Mouse (Mus musculus): ENCODE data around the gene Fgb.

The Fgb gene

DNA sequence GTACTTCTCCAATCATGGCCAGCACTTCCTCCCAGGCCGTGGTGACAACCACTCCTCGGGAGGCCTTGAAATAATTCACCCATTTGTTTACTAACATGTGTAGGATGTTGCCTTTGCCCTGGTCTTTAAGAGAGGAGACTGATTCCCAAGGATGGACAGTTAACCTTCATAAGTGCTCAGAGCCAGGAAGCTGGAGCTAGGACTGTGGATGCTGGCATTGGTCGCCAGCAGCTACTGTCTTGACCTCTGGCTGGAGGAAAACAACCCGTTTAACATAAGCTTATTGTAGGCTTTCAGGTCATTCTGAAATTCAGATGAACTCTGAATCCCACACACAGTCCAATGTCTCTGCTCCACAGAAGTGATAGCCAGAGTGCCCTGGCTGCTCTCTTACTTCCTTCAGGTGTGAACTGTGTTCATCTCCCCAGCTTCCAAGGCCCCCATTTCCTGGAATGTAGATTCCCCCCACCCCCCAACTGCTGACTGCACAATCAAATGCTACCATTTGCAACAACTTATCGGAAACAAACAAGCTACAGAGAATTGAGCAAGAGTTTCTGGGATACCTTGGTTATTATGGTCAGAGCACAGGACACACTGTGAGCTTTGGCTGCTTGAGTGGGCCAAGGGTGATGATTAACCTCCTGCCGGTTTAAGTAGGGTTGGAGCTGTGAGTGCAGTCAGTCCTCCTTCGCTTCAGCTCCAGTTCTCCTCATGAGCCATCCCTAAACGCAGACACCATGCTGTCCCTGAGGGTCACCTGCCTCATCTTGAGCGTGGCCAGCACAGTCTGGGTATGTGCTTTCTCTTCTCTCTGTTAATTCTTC is 24.0 kb downstream of the Fgb start, which contains the start of gene Fga:
Gene Fga (plus strand): TSS at position 602 of the 827 bp plus-strand sequence.
- peak; percentile 77 for DNase-seq

DNA sequence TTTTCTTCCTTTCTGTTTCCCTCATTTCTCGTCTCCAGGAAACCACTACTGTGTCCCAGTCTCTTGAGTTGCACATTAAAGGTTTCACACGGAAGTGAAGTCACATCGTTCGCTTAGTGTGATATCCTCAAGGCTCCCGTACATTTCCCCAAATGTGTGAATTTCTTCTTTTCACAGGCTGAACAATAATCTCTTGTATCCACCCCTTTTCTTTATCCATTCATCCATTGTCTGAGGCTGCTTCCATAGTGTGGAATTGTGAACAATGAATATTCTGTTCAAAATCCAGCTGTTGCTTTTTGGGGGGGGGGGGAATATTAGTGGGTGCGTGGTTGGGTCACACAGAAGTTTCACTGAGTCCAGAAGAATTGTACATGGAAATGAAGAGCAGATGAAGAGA is 24.6 kb downstream of the Fgb start:
- no peak for DNase-seq

GRCm38 (mm10) chr3:83021176-83021575 is 28.5 kb downstream of the Fgb start:
- no peak for DNase-seq

- DNase-seq = peak; percentile 52
Observed at GRCm38 (mm10) chr3:83020387-83020786, 29.3 kb downstream of the Fgb start.

DNA sequence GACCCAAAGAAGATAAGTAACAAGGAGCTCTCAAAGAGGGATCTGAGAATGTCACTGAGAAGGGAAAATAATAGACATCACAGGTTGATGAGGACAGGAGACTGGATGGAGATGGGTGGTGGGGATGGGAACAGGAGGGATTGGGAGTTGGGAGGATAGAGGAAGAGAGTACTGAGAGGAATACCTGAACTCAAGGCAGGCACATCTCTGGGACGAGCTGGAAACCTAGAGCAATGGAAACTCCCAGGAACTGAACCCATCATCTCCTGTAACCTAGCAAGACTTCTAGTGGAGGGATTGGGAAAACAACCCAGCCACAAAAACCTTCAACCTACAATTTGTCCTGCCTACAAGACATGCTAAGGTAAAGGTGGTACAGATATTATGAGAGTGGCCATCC is 33.4 kb downstream of the Fgb start:
- no peak for DNase-seq

GRCm38 (mm10) chr3:83013951-83014350 is 35.7 kb downstream of the Fgb start:
- no peak for DNase-seq

GRCm38 (mm10) chr3:83012636-83013035 is 37.0 kb downstream of the Fgb start:
- no peak for DNase-seq

- DNase-seq = no peak
Observed at GRCm38 (mm10) chr3:83011565-83011964, 38.1 kb downstream of the Fgb start.

DNA sequence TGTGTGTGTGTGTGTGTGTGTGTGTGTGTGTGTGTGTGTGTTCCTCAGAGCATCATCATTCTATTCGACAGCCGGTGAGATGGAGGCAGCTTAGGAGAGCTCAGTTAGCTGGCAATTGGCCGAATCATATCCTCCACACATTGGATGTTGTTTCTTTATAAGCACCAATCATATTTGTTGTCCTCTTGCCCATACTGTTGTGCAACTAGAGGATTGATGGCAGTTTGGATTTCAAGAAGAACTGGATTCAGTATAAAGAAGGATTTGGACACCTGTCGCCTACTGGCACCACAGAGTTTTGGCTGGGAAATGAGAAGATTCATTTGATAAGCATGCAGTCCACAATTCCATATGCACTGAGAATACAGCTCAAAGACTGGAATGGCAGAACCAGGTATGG is 38.5 kb downstream of the Fgb start:
- no peak for DNase-seq

DNA sequence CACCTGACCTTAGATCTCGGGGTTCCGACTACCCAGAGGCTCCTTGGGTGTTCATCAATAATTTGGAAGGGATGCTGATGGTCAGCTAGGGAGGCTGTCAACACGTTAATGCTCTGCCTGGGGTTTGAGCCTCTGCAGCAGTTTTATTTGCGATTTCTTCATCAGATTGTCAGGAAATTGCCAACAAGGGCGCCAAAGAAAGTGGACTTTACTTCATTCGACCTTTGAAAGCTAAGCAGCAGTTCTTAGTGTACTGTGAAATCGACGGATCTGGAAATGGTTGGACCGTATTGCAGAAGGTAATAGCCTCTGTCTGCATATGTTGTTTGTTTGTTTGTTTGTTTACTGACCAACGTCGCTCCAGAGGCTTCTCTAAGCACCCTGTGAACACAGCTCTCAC is 39.4 kb downstream of the Fgb start:
- DNase-seq = peak; percentile 78

DNA sequence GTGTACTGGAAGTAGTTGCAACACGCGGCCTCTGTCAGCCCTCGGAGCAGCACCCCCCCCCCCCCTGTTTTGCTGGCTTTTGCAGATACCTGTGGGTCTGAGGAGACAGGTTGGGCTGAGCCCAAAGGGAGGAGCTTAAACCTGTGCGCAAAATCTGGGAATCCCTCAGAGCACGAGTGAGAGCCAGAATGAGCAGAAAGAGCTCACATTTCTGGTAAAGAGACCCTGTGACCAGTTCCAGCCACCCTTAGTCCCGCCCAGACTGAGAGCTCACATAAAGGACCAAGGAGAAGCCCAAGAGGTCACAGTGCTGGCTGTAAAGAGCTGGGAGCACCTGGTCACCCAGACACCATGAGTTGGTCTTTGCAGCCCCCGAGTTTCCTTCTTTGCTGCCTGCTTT is 42.1 kb downstream of the Fgb start, which contains the start of gene Fgg:
Gene Fgg (plus strand): TSS at position 168 of the 400 bp plus-strand sequence.
- DNase-seq = no peak

- peak; percentile 33 for DNase-seq
Observed at GRCm38 (mm10) chr3:83004801-83005200, 44.9 kb downstream of the Fgb start.

DNA sequence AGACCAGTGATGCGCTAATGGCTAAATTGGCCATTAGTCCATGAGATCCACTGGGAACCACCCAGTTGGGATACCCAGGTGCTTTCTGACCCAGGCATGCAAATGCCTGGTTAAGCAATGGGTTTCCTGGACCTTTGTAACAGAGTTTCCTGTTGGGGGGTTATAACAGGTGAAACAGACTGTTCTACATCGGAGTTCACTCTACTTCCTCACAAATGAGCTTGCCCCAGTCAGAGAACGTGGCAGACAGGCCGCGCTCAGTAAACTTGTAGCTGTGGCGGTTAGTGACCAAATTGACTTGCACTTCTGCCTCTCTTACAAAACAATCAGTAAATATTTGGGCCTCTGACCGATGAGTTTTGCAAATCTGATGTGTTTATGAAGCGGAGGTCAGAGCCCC is 46.6 kb downstream of the Fgb start:
- no peak for DNase-seq

DNA sequence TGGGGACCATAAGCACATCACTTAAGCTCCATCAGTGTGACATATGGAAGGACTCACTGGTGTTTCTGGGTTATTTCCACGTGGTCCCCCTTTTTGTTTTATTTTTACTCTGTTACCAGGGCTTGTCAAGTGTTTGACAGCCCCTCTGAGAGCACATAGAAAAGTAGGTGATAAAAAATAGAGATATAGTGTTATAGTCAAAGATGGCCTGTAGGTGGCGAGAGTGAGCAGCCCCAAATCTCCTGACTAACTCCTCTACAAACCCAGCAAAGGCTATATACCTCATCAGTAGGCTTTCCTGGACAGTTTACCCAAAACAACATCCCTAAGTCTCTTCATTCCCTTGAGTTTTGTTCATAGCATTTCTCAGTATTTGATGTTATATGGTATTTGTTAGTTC is 47.5 kb downstream of the Fgb start:
- peak; percentile 52 for DNase-seq

DNA sequence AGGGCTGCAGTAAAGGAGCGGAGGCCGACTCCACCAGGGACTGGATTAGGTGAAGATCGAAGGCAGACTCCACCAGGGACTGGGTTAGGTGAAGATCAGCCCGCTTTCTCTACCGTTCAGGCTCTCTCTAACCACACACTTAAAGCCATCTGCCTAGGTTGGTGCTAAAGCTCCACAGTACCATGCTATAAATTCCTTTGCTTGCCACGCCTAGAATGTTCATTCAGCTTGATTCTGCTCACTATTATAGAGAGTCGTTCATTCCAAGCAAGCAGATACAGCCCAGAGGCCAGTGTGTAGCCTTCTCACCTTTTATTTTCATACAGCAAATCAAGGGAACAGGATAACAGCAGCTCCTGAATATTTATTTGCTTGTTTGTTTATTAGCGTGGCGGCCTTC is 49.7 kb downstream of the Fgb start:
- no peak for DNase-seq

DNA sequence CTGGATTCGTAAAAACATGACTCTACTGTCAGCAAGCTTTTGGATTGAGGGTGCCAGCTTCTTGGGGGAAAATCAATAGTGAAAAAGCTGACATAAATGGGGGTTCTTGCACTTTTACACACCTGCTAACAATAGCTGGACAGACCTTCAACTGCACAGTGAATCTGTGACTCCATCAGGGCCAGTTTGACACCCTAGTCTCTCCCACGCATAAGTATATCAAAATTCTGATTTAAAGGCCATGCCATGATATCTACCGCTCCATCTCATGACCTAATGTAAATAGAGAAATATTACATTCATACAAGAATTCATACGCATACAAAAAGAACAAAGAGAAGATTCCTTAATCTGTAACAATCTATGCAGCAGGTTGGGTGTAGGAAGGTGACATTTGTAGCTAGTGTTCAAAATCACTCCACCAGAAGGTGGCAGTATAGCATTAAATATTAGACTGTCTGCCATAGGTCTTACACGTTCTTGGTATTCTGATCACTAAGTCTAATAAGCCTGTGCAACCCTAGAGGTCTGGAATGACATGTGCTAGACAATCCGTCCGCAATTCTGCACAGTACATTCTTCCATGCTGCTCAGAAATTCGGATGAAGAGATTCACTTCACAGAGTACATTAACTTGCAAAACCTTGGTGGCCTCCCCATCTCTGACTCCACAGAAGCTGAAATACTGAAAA is 50.7 kb downstream of the Fgb start:
- peak; percentile 83 for DNase-seq

DNA sequence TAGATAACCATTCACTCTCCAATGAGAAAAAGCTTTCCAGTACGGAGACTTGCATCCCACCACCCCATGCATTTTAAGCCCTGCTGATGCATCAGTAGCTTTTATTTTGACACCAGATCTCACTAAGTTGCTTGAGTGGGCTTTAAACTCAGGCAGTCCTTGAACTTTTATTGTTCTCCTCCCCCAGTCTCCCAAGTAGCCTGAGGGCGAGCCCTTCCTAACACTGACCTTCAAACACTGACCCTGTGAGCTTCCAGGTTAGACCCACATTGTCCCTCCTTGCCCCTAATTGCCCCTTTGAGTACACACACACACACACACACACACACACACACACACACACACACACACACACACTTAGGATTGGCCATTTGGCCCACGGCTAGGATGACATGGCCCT is 53.0 kb downstream of the Fgb start:
- no peak for DNase-seq

DNA sequence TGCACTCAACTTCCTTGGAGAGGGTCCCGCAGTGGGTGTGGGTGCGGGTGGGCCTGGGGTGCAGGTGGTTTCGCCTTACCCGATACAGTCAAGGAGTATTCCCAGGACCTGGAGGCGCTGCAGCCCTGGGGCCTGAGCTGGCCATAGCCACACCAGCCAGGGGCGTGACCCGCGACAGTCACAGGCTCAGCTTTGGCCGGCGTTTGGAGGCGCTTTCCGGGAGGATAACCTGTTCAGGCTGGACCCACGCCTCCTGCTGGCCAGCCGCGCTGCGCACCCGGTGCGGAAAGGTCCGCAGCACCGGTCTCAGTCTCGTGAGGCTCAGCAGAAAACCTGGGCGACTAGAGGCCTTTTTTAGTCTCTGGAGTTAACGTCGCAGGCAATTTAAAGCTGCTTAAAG is 54.3 kb downstream of the Fgb start:
- peak; percentile 49 for DNase-seq

DNA sequence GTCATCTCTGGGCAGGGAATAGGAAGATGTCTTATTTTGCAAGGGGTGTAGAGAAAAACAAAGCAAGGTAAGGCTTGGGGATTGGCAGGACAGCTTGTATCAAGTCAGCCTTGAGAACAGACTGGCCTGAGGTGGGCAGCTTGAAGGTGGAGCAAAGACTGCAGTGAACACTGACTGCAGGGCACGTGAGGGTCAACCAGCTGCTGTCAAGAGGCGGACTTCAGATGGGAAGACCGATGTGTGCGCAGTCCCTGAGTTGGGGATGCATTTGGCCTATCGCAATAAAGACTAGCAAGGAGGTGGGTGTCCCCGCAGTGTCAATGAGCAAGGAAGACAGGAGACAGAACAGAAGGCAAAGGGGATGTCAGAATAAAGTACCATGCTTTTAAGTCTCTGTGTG is 56.7 kb downstream of the Fgb start:
- no peak for DNase-seq

- no peak for DNase-seq
Observed at GRCm38 (mm10) chr3:82991963-82992362, 57.7 kb downstream of the Fgb start.

All from kidney, adult 9 months (tissue).